Mouse (Mus musculus) heart, postnatal 0 days (tissue): Measurements from ENCODE around the gene Anks1.

Experiments
- CTCF ChIP-seq: IDR thresholded peaks from 2 replicates; pipeline ENCODE4 v1.5.1; 2016; ENCODE audit warnings: antibody characterized with exemption, control low read depth, low read depth
- EP300 ChIP-seq: IDR thresholded peaks from 2 replicates; pipeline ENCODE4 v1.6.1; 2016; ENCODE audit warnings: antibody characterized with exemption, low read depth

DNA sequence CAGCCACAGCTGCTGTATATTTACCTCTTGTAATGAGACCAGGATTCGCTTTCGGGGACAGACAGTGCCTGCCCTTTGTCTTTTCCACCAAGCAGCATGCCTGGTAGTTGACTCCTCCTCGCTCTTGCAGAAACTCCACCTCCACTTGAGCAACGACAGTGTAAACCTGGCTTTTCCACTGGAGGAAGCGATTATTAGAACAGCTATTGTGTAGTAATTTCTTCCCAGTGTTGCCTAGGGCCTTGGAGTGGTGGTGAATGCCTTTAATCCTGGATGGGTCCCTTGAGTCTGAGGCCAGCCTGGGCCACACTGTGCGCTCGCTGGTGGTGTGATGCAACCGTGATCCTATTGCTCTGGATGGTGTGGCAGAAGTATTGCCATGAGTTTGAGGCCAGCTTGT, 26.0 kb upstream of the Anks1 start:
- TF ChIP-seq CTCF, result no peak
- TF ChIP-seq EP300, result no peak
